Comparison of ENCODE assay signal across 30 mouse cellular contexts in the genomic region with DNA sequence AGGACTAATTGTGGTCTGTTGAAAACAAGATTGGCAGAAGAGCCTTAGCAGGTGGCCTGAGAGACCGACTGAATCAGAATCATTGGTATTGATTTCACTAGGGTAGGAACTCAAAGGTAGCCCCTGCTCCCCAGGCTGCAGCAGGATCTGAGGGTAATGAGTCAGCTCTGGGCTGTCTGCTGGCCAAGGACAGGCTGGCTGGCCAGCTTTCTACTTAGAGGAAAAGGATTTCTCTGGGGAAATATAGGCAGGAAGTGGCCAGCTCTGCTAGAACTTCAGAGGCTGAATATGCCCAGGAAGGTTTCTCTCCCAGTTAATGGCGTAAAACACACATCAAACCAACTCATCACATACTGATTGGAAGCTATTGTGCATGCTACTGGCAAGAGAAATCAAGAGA. TPM values are rescaled to one million over a fixed set of nuclear protein-coding genes. Genes with fewer than 3 reads are reported as not detected.
DNase-seq lines count a peak whose midpoint lies in the region.
"Had no signal": no experiment of that assay in that cellular context is flagged by ENCODE, and none has a peak within 500 bp of the region (broad histone marks: within the 10 kb centered on the region; RNA-seq: fewer than 3 reads in every experiment).

No protein-coding gene starts in this region.

- no peak overlapping the region for H3K4me3 ChIP-seq in heart, embryonic 10.5 days
- H3K4me3 ChIP-seq: forebrain, embryonic 10.5 days; heart, adult 2 months; liver, embryonic 13.5 days; megakaryocyte, embryonic 14.5 days; midbrain, embryonic 13.5 days had no signal

- 77% methylated on average over 2 of the region's 2 CpGs for WGBS in heart, embryonic 10.5 days

- no peaks in the 10 kb centered on the region; the same call in 1 of the 2 replicates for H3K27me3 ChIP-seq in heart, embryonic 10.5 days (ENCODE audit: insufficient read depth, poor library complexity, severe bottlenecking)
- H3K27me3 ChIP-seq: liver, embryonic 13.5 days; megakaryocyte, embryonic 14.5 days; midbrain, embryonic 13.5 days had no signal

- peaks cover 3% of the 10 kb centered on the region; the same call in 1 of the 2 replicates for H3K9me3 ChIP-seq in heart, embryonic 10.5 days
- H3K9me3 ChIP-seq: forebrain, embryonic 10.5 days; liver, embryonic 13.5 days had no signal

- no peak overlapping the region for H3K27ac ChIP-seq in heart, embryonic 10.5 days
- H3K27ac ChIP-seq: forebrain, embryonic 10.5 days; heart, adult 2 months; hindbrain, embryonic 14.5 days; liver, embryonic 13.5 days; midbrain, embryonic 13.5 days had no signal

- no peaks in the 10 kb centered on the region for H3K36me3 ChIP-seq in heart, embryonic 10.5 days
- H3K36me3 ChIP-seq: forebrain, embryonic 10.5 days; liver, embryonic 13.5 days; midbrain, embryonic 13.5 days had no signal

- 0 out of 2 replicates have a peak, but pooled peaks cover 3% of the 10 kb centered on the region for H3K4me1 ChIP-seq in heart, embryonic 10.5 days
- H3K4me1 ChIP-seq: forebrain, embryonic 10.5 days; liver, embryonic 13.5 days; megakaryocyte, embryonic 14.5 days; midbrain, embryonic 13.5 days had no signal

- peak; percentile 44 to 76 for DNase-seq in adrenal gland, adult (ENCODE audit: inconsistent age in 2 of 2, low spot score in 1 of 2)
- DNase-seq in adrenal gland, postnatal 4 days (ENCODE audit: low spot score in 2 of 2), result no peak
- DNase-seq in heart, adult 9 months (ENCODE audit: low spot score in 2 of 2), result peak; percentile 28 to 47
- DNase-seq in heart, embryonic 10.5 days (ENCODE audit: low spot score), result no peak
- peak; percentile 61 for DNase-seq in adrenal gland, postnatal 36 days
- DNase-seq in cerebellum, adult 8-10 months, result no peak
- DNase-seq in layer of hippocampus, postnatal 25 days (ENCODE audit: extremely low spot score in 1 of 2, low spot score in 1 of 2), result no peak
- DNase-seq: cerebellum, adult 11 months; cerebellum, postnatal 14 days; forebrain, postnatal 0 days; kidney, adult 18-20 months; kidney, postnatal 4 days; liver, embryonic 13.5 days; lung, adult 2 months; lung, postnatal 14 days; right cerebral cortex, postnatal 25 days; thymus, postnatal 36 days had no signal

RNA-seq across cellular contexts. Expression of gene Foxi1, which starts 31.8 kb away (rescaled TPM):
- total RNA-seq in adrenal gland, postnatal 4 days (2021), result 1 to 10 TPM in 1 of 2 experiments, not detected in 1; 3.6 TPM
- polyA plus RNA-seq in heart, embryonic 10.5 days (2016; fragmentation: Nextera tagmentation; extraction: Ambion mirVana), result not detected in 2 replicates
- total RNA-seq in adrenal gland, postnatal 36 days (2021), result not detected
- not detected for total RNA-seq in layer of hippocampus, postnatal 25 days (2021)
- total RNA-seq: adrenal gland, adult 18-20 months; forebrain, postnatal 0 days; heart, adult 2 months; heart, postnatal 36 days; monocyte, adult 5-6 weeks had no signal
- polyA plus RNA-seq: embryonic facial prominence, embryonic 11.5 days; forebrain, embryonic 10.5 days; forebrain, postnatal 0 days; heart, adult 2 months; hindbrain, embryonic 14.5 days; inflammation-experienced regulatory T-cells, adult 6 months; limb, embryonic 14.5 days; liver, embryonic 13.5 days; midbrain, embryonic 13.5 days; spleen, adult 2 months; stomach, embryonic 14.5 days had no signal

Comparison
In these comparisons a context has a peak if more than half of its experiments do, and no peak if none do; other contexts are left out.
1. DNase-seq: peak in adrenal gland, adult (2 of 2), heart, adult 9 months (2 of 2) and adrenal gland, postnatal 36 days (2 of 2); none in adrenal gland, postnatal 4 days (0 of 2), heart, embryonic 10.5 days (single experiment), cerebellum, adult 8-10 months (single experiment) and layer of hippocampus, postnatal 25 days (0 of 2).